Mouse (Mus musculus): ENCODE data around the gene Spindoc. TPM values are rescaled to one million over a fixed set of nuclear protein-coding genes. Genes with fewer than 3 reads are reported as not detected.
"Not testable (repeated sequence)": the region's sequence is repeated elsewhere in the genome, so short reads cannot be mapped to it uniquely, and the experiment has no call there.

The Spindoc gene
- polyA plus RNA-seq, 1 experiment from 2014 or later: 46.1 TPM

GRCm38 (mm10) chr19:7386042-7386441, 3.2 kb upstream of the Spindoc start:
- H3K4me1 ChIP-seq: peaks cover 15% of the 10 kb centered on the region
- no peak for ATAC-seq (ENCODE audit: insufficient number of reproducible peaks, insufficient read depth, low FRiP score, low TSS enrichment)
- 75% methylated on average over 2 of the region's 2 CpGs for WGBS

GRCm38 (mm10) chr19:7382248-7382902, 419 bp downstream of the Spindoc start:
- ATAC-seq (ENCODE audit: insufficient number of reproducible peaks, insufficient read depth, low FRiP score, low TSS enrichment): peak; percentile 76
- no peaks in the 10 kb centered on the region for H3K27me3 ChIP-seq
- peaks cover 25% of the 10 kb centered on the region for H3K4me1 ChIP-seq
- peak overlapping the region; percentile 98 for H3K9ac ChIP-seq
- peak overlapping the region; percentile 64 for H3K4me2 ChIP-seq (replicated peaks)
- peak overlapping the region; percentile 92 for H3K27ac ChIP-seq
- peak overlapping the region; percentile 83 for H3K4me3 ChIP-seq
- under 1% methylated on average over 60 of the region's 60 CpGs for WGBS
- H3K9me3 ChIP-seq: no peaks in the 10 kb centered on the region
- 0 out of 2 replicates have a peak, but pooled peaks cover 7% of the 10 kb centered on the region for H3K36me3 ChIP-seq

More at GRCm38 (mm10) chr19:7386042-7386441, 3.2 kb upstream of the Spindoc start:
- Histone ChIP-seq H3K9ac (no peak overlapping the region), H3K4me2 (replicated peaks) (no peak overlapping the region), H3K27me3 (no peaks in the 10 kb centered on the region), H3K27ac (no peak overlapping the region), H3K9me3 (peaks cover 8% of the 10 kb centered on the region; the same call in 1 of the 2 replicates), H3K36me3 (no peaks in the 10 kb centered on the region), H3K4me3 (no peak overlapping the region)

- WGBS: 3% methylated on average over 8 of the region's 8 CpGs
These were observed 917 bp downstream of the Spindoc start for GRCm38 (mm10) chr19:7381906-7382247.

GRCm38 (mm10) chr19:7377639-7378038, 5.2 kb downstream of the Spindoc start:
- H3K27me3 ChIP-seq: no peaks in the 10 kb centered on the region
- WGBS: 76% methylated on average over 2 of the region's 2 CpGs
- H3K4me1 ChIP-seq: peaks cover 18% of the 10 kb centered on the region
- peaks cover 44% of the 10 kb centered on the region for H3K36me3 ChIP-seq
- no peaks in the 10 kb centered on the region for H3K9me3 ChIP-seq
- no peak for ATAC-seq (ENCODE audit: insufficient number of reproducible peaks, insufficient read depth, low FRiP score, low TSS enrichment)
- no peak overlapping the region for H3K27ac ChIP-seq
- no peak overlapping the region for H3K4me3 ChIP-seq
- H3K4me2 ChIP-seq (replicated peaks): no peak overlapping the region
- H3K9ac ChIP-seq: no peak overlapping the region

More at GRCm38 (mm10) chr19:7381906-7382247, 917 bp downstream of the Spindoc start:
- H3K9ac ChIP-seq: peak overlapping the region; percentile 98
- H3K4me3 ChIP-seq: peak overlapping the region; percentile 83
- H3K36me3 ChIP-seq: 0 out of 2 replicates have a peak, but pooled peaks cover 7% of the 10 kb centered on the region
- no peaks in the 10 kb centered on the region for H3K27me3 ChIP-seq
- peak overlapping the region; percentile 92 for H3K27ac ChIP-seq
- peak overlapping the region; percentile 64 for H3K4me2 ChIP-seq (replicated peaks)
- no peak for ATAC-seq (ENCODE audit: insufficient number of reproducible peaks, insufficient read depth, low FRiP score, low TSS enrichment)
- H3K9me3 ChIP-seq: no peaks in the 10 kb centered on the region
- H3K4me1 ChIP-seq: peaks cover 25% of the 10 kb centered on the region

GRCm38 (mm10) chr19:7374491-7374890, 8.3 kb downstream of the Spindoc start:
- Histone ChIP-seq H3K36me3 (peaks cover 72% of the 10 kb centered on the region), H3K9ac (no peak overlapping the region; the same call in 1 of the 2 replicates), H3K27ac (no peak overlapping the region), H3K4me2 (replicated peaks) (no peak overlapping the region), H3K9me3 (no peaks in the 10 kb centered on the region), H3K4me1 (no peaks in the 10 kb centered on the region), H3K4me3 (no peak overlapping the region), H3K27me3 (no peaks in the 10 kb centered on the region)
- no peak for ATAC-seq (ENCODE audit: insufficient number of reproducible peaks, insufficient read depth, low FRiP score, low TSS enrichment)
- WGBS: 95% methylated on average over 8 of the region's 8 CpGs

GRCm38 (mm10) chr19:7369469-7369868, 13.3 kb downstream of the Spindoc start:
- not testable (repeated sequence) for H3K4me3 ChIP-seq; ATAC-seq (ENCODE audit: insufficient number of reproducible peaks, insufficient read depth, low FRiP score, low TSS enrichment); H3K9ac ChIP-seq; H3K4me2 ChIP-seq (replicated peaks); H3K9me3 ChIP-seq; H3K27me3 ChIP-seq; H3K4me1 ChIP-seq; H3K27ac ChIP-seq
- peaks cover 74% of the 10 kb centered on the region for H3K36me3 ChIP-seq
- WGBS: 88% methylated on average over 4 of the region's 4 CpGs

GRCm38 (mm10) chr19:7353636-7354035, 29.2 kb downstream of the Spindoc start:
- H3K4me2 ChIP-seq (replicated peaks): no peak overlapping the region
- H3K9ac ChIP-seq: no peak overlapping the region
- H3K36me3 ChIP-seq: peaks cover 25% of the 10 kb centered on the region
- H3K4me1 ChIP-seq: no peaks in the 10 kb centered on the region
- H3K4me3 ChIP-seq: no peak overlapping the region
- no peaks in the 10 kb centered on the region for H3K9me3 ChIP-seq
- no peak for ATAC-seq (ENCODE audit: insufficient number of reproducible peaks, insufficient read depth, low FRiP score, low TSS enrichment)
- no peak overlapping the region for H3K27ac ChIP-seq
- no peaks in the 10 kb centered on the region for H3K27me3 ChIP-seq
- 55% methylated on average over 6 of the region's 6 CpGs for WGBS

GRCm38 (mm10) chr19:7352809-7353495, 29.8 kb downstream of the Spindoc start:
- no peak overlapping the region for H3K4me2 ChIP-seq (replicated peaks)
- 80% methylated on average over 11 of the region's 11 CpGs for whole genome bisulfite sequencing
- H3K27ac ChIP-seq: no peak overlapping the region
- no peaks in the 10 kb centered on the region for H3K9me3 ChIP-seq
- H3K4me1 ChIP-seq: no peaks in the 10 kb centered on the region
- H3K9ac ChIP-seq: no peak overlapping the region
- no peaks in the 10 kb centered on the region for H3K27me3 ChIP-seq
- no peak for ATAC-seq (ENCODE audit: insufficient number of reproducible peaks, insufficient read depth, low FRiP score, low TSS enrichment)
- H3K4me3 ChIP-seq: no peak overlapping the region
- peaks cover 18% of the 10 kb centered on the region for H3K36me3 ChIP-seq

GRCm38 (mm10) chr19:7349993-7350392, 32.8 kb downstream of the Spindoc start:
- Histone ChIP-seq H3K9me3 (no peaks in the 10 kb centered on the region), H3K9ac (no peak overlapping the region), H3K27me3 (no peaks in the 10 kb centered on the region), H3K36me3 (no peaks in the 10 kb centered on the region), H3K4me1 (no peaks in the 10 kb centered on the region), H3K4me3 (no peak overlapping the region), H3K4me2 (replicated peaks) (no peak overlapping the region), H3K27ac (no peak overlapping the region)
- WGBS: 65% methylated on average over 1 of the region's 1 CpGs
- ATAC-seq (ENCODE audit: insufficient number of reproducible peaks, insufficient read depth, low FRiP score, low TSS enrichment): no peak

GRCm38 (mm10) chr19:7345235-7345755, 37.5 kb downstream of the Spindoc start:
- no peak overlapping the region for H3K9ac ChIP-seq
- H3K4me3 ChIP-seq: no peak overlapping the region
- H3K4me2 ChIP-seq (replicated peaks): no peak overlapping the region
- WGBS: 18% methylated on average over 4 of the region's 4 CpGs
- no peak overlapping the region for H3K27ac ChIP-seq
- no peaks in the 10 kb centered on the region for H3K27me3 ChIP-seq
- H3K36me3 ChIP-seq: no peaks in the 10 kb centered on the region
- no peak for ATAC-seq (ENCODE audit: insufficient number of reproducible peaks, insufficient read depth, low FRiP score, low TSS enrichment)
- H3K9me3 ChIP-seq: no peaks in the 10 kb centered on the region
- H3K4me1 ChIP-seq: peaks cover 3% of the 10 kb centered on the region; the same call in 1 of the 2 replicates

GRCm38 (mm10) chr19:7342646-7343045, 40.1 kb downstream of the Spindoc start:
- Histone ChIP-seq H3K36me3 (0 out of 2 replicates have a peak, but pooled peaks cover 3% of the 10 kb centered on the region), H3K27me3 (no peaks in the 10 kb centered on the region), H3K9ac (no peak overlapping the region), H3K27ac (no peak overlapping the region), H3K4me3 (no peak overlapping the region), H3K4me2 (replicated peaks) (no peak overlapping the region), H3K4me1 (peaks cover 27% of the 10 kb centered on the region), H3K9me3 (no peaks in the 10 kb centered on the region)
- no peak for ATAC-seq (ENCODE audit: insufficient number of reproducible peaks, insufficient read depth, low FRiP score, low TSS enrichment)
- 73% methylated on average over 2 of the region's 2 CpGs for WGBS
